Mouse (Mus musculus) megakaryocyte, embryonic 14.5 days (primary cell): ENCODE data around the gene Timmdc1.

Experiments used
- FLI1 ChIP-seq: IDR thresholded peaks from 2 replicates; pipeline ENCODE4 v1.6.1; 2012; ENCODE audit warnings: low read length, inconsistent platforms, mixed read lengths
- GATA1 ChIP-seq: IDR thresholded peaks from 3 replicates; pipeline ENCODE4 v1.6.1; 2012; ENCODE audit warnings: mixed read lengths, low read length, inconsistent platforms, borderline replicate concordance

- no peak for TF ChIP-seq GATA1
- peak; percentile 98 for TF ChIP-seq FLI1
Measured at GRCm38 (mm10) chr16:38522129-38523084, at the start of gene Timmdc1.
